Mouse (Mus musculus) hematopoietic stem cell, adult 5-6 weeks (primary cell): Measurements from ENCODE around the gene Nkd2. TPM values are rescaled to one million over a fixed set of nuclear protein-coding genes. Genes with fewer than 3 reads are reported as not detected.

Source experiments
- ATAC-seq, 2 experiments: fragments of 125-278 bp in 1 of 2; replicated peaks in 1 of 2; 2 replicates each; pipeline ENCODE4 v1.8.0; 2016 to 2017; ENCODE audit warnings: inconsistent platforms in 2 of 2, mild to moderate bottlenecking in 2 of 2, moderate number of reproducible peaks in 2 of 2, low read depth in 1 of 2, moderate TSS enrichment in 1 of 2; ENCODE audit not compliant: low FRiP score in 2 of 2, poor library complexity in 2 of 2, severe bottlenecking in 2 of 2, insufficient read depth in 1 of 2, low TSS enrichment in 1 of 2
- total RNA-seq: library from RNA; stranded (forward); fragments of 172-1452, 232-1000 nt; gene quantifications from 2 replicates; pipeline ENCODE4 v1.2.3, GENCODE M21; 2017

The Nkd2 gene
- total RNA-seq, 1 experiment from 2014 or later, result not detected

DNA sequence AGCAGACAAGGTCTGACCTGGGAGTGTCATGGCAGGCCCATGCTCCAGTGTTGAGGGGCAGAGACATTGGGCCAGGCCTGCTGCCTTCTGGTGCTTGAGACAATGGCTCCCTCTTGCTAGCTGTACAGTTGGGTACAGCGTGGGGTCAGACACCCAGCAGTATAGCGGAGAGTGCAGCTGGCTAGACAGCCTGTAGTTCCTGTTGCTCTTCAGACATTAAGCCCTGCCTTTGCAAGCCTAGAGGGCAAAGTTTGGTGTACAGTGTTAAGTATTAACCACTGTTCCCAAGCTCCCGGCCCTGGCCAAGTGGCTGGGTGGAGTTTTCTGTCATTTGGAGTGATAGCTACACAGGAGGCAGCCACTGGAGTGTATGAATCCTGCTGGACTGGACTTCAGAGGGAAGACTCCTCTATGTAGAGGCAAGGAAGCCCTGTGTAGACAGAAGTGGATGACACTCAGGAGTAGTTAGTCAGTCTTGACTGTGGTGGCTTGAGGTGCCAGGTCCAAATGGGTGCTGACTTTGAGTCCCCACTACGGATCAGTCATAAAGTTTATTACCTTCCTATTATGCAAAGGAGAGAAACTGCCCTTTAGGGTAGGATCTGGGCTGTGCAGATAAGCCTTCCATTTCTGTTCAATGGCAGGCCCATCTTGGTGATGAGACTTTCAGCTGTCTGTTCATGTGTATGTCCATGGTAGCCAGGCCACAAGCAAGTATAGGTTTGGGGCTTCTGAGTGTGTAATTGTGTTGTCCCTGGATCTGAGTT is 77.3 kb downstream of the Nkd2 start:
- ATAC-seq, result no peak

Other genes starting within 250 kb of the Nkd2 start
- gene Clptm1l, start 243.6 kb downstream of the Nkd2 start, total RNA-seq, result 52.8 and 81.4 TPM in 2 replicates
- 3.4 and 3.6 TPM in 2 replicates for gene Tert, start 220.7 kb downstream of the Nkd2 start, total RNA-seq
- gene Slc6a18, start 169.6 kb downstream of the Nkd2 start, total RNA-seq, result not detected in 2 replicates
- 0.06 TPM in 1 of 2 replicates, not detected in the other for gene Slc6a19, start 142.8 kb downstream of the Nkd2 start, total RNA-seq
- gene Slc12a7, start 114.5 kb downstream of the Nkd2 start, total RNA-seq, result 11.8 and 19.2 TPM in 2 replicates
- gene Trip13, start 90.2 kb upstream of the Nkd2 start, total RNA-seq, result 24.4 and 32.6 TPM in 2 replicates
- 106 and 107 TPM in 2 replicates for gene Brd9, start 90.2 kb upstream of the Nkd2 start, total RNA-seq
- not detected in 2 replicates for gene Zdhhc11, start 116.2 kb upstream of the Nkd2 start, total RNA-seq
- gene Tppp, start 161.8 kb upstream of the Nkd2 start, total RNA-seq, result 0.44 TPM in 1 of 2 replicates, not detected in the other
- gene Cep72, start 214.7 kb upstream of the Nkd2 start, total RNA-seq, result 8.9 and 11.8 TPM in 2 replicates